Mouse (Mus musculus) left cerebral cortex, postnatal 36 days (tissue): ENCODE data around the gene Zfp786. TPM values are rescaled to one million over a fixed set of nuclear protein-coding genes. Genes with fewer than 3 reads are reported as not detected.
A peak's percentile ranks its signal among the peaks of the same experiment; 100 is the strongest.
"Not testable (repeated sequence)": the region's sequence is repeated elsewhere in the genome, so short reads cannot be mapped to it uniquely, and the experiment has no call there.

Source experiments
- DNase-seq, 2 experiments: peaks; one replicate each; pipeline ENCODE4 v3.0.0; 2021 to 2022; ENCODE audit warnings: low spot score in 2 of 2, mixed read lengths in 1 of 2
- intact Hi-C: fragments of 180-260 bp; cut with DNase I; formaldehyde crosslinking; loops from one replicate; pipeline ENCODE4 v1.15.1; 2025
- microRNA-seq: library from miRNA; unstranded; fragments of <30 nt; microRNA quantifications from one replicate; pipeline ENCODE4 v1.2.0, GENCODE M21; 2022
- total RNA-seq, 2 experiments: library from RNA; stranded (reverse); gene quantifications; 2 replicates each; pipeline ENCODE4 v1.2.3; 2021

Zfp786 gene
- total RNA-seq, 2 experiments from 2014 or later: 5.5 TPM

DNA sequence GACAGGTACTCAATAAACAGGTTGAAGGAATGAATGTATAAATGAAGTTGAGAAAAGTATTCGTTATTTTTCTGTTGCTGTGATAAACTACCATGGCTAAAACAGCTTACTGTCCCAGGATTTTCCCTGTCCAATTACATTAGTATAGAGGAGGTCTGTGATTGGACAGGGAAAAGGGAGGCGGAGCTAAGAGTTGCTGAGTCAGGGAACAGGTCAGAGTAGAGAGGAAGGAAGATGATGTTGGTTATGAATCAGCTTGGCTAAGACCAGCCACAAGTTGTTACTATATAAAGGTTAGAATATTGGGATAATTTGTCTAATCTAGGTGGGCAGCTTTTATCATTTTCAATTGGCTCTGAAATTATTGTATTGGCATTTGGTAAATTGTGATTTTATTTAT, 39.9 kb downstream of the Zfp786 start:
- DNase-seq: no peak
- intact Hi-C loops: no loop called here

- no peak for DNase-seq
- intact Hi-C loops: loop anchor here (2.0 kb wide), 1 partner anchor 46 kb away; the partner anchor contains the start of gene Zfp398
These were observed 41.8 kb downstream of the Zfp786 start for GRCm38 (mm10) chr6:47788821-47789220.

GRCm38 (mm10) chr6:47787941-47788736, 42.5 kb downstream of the Zfp786 start:
- intact Hi-C loops: loop anchor here (2.0 kb wide), 1 partner anchor 47 kb away; the partner anchor contains the start of gene Zfp398
- peak; percentile 80 to 88 for DNase-seq

- no peak for DNase-seq
- intact Hi-C loops: no loop called here
These were observed 45.8 kb downstream of the Zfp786 start for GRCm38 (mm10) chr6:47784707-47785412.

GRCm38 (mm10) chr6:47781091-47781968, 49.3 kb downstream of the Zfp786 start:
- DNase-seq: peak in 1 of 2 experiments; percentile 18

GRCm38 (mm10) chr6:47780576-47781013, 50.1 kb downstream of the Zfp786 start:
- no peak for DNase-seq
- intact Hi-C loops: no loop called here

More at GRCm38 (mm10) chr6:47781091-47781968, 49.3 kb downstream of the Zfp786 start:
- intact Hi-C loops: no loop called here

DNA sequence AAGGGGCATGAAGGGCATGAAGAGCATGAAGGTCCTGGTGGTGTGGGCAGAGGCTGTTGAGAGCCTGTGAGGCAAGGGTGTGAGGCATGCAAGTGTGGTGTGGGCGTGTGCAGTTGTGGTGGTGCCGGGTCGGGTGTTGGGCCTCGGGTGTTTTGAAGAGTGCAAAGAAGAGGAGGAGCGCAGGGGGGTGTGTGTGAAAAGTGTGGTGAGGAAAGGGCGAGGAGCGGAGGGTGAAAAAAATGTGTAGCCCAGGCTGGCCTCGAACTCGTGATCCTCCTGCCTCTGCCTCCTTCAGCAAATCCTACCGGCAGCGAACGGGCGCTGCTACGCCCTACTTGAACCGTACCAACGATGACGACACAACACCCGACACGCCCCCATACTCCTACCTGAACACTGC, 58.9 kb downstream of the Zfp786 start:
- DNase-seq, intact Hi-C loops: not testable (repeated sequence)

DNA sequence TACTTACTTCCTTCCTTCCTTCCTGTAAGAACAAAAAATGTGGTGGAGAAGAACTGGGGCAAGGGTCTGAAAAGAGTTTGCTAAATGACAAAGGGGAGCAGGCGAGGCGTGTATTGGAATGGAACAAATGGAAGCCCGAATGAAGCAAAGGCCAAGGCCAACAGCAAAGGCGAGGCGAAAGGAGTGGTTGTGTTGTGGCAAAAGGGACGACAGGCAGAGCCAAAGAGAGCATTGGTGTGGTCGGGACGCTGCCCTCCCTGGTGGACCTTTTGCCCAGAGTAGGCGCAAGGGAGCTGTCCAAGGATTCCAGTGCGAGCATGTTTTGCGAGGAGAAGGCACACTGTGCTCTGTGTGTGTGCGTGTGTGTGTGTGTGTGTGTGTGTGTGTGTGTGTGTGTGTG, 59.6 kb downstream of the Zfp786 start:
- intact Hi-C loops, DNase-seq: not testable (repeated sequence)

GRCm38 (mm10) chr6:47769861-47770260, 60.8 kb downstream of the Zfp786 start:
- peak in 1 of 2 experiments; percentile 32 for DNase-seq
- intact Hi-C loops: not testable (repeated sequence)

Small RNAs within 50 kb of the gene (microRNA-seq; reads per million reads assigned to microRNA genes)
- gene Mir704: not detected

Other genes starting within 250 kb of the Zfp786 start
- gene Ezh2, start 235.5 kb downstream of the Zfp786 start, total RNA-seq: 10 to 100 TPM; 12.8 to 13.7 TPM
- 10 to 100 TPM; 45.3 to 70.1 TPM for gene Pdia4, start 17.4 kb downstream of the Zfp786 start, total RNA-seq
- 10 to 100 TPM; 19.9 to 23.0 TPM for gene Zfp398, start 4.8 kb upstream of the Zfp786 start, total RNA-seq
- gene Zfp282, start 46.3 kb upstream of the Zfp786 start, total RNA-seq: 10 to 100 TPM; 14.0 to 14.8 TPM
- gene Zfp212, start 89.6 kb upstream of the Zfp786 start, total RNA-seq: 10 to 100 TPM; 16.6 to 19.5 TPM
- 10 to 100 TPM; 19.8 to 20.8 TPM for gene Zfp956, start 122.5 kb upstream of the Zfp786 start, total RNA-seq
- gene Zfp777, start 218.0 kb upstream of the Zfp786 start, total RNA-seq: 10 to 100 TPM; 29.7 to 37.4 TPM